Mouse (Mus musculus) heart, embryonic 13.5 days (tissue): ENCODE data around the gene Fbxo28. TPM values are rescaled to one million over a fixed set of nuclear protein-coding genes. Genes with fewer than 3 reads are reported as not detected.
"Not testable (repeated sequence)": the region's sequence is repeated elsewhere in the genome, so short reads cannot be mapped to it uniquely, and the experiment has no call there.

Experiments
- ATAC-seq: fragments of 200-750 bp; cut with Nextera tagmentation; 2 replicates; pipeline ENCODE4 v1.8.0; 2017; ENCODE audit warnings: moderate TSS enrichment; ENCODE audit not compliant: insufficient number of reproducible peaks, low FRiP score, low TSS enrichment; ENCODE audit errors: extremely low read depth
- H3K27ac ChIP-seq: fragments of 300-500 bp; sonication (generic); replicated peaks from 2 replicates; pipeline ENCODE4 v1.5.1; 2015; ENCODE audit warnings: moderate library complexity, mild to moderate bottlenecking, inconsistent platforms
- H3K27me3 ChIP-seq: fragments of 300-500 bp; sonication (generic); replicated peaks from 2 replicates; pipeline ENCODE4 v1.6.1; 2015; ENCODE audit warnings: mild to moderate bottlenecking, inconsistent platforms
- H3K36me3 ChIP-seq: fragments of 300-500 bp; sonication (generic); 2 replicates; pipeline ENCODE4 v1.6.1; 2015; ENCODE audit warnings: mild to moderate bottlenecking, inconsistent platforms
- H3K4me1 ChIP-seq: fragments of 300-500 bp; sonication (generic); 2 replicates; pipeline ENCODE4 v1.6.1; 2015; ENCODE audit warnings: inconsistent platforms
- H3K4me2 ChIP-seq: fragments of 300-500 bp; sonication (generic); 2 replicates; pipeline ENCODE4 v1.6.1; 2015; ENCODE audit warnings: inconsistent platforms, mild to moderate bottlenecking, moderate library complexity
- H3K4me3 ChIP-seq: fragments of 300-500 bp; sonication (generic); 2 replicates; pipeline ENCODE4 v1.5.1; 2015; ENCODE audit warnings: moderate library complexity, mild to moderate bottlenecking, inconsistent platforms
- H3K9ac ChIP-seq: fragments of 300-500 bp; sonication (generic); 2 replicates; pipeline ENCODE4 v1.6.1; 2015; ENCODE audit warnings: inconsistent platforms, mild to moderate bottlenecking, moderate library complexity
- H3K9me3 ChIP-seq: fragments of 300-500 bp; sonication (generic); 2 replicates; pipeline ENCODE4 v1.6.1; 2016; ENCODE audit warnings: inconsistent platforms
- WGBS: fragments of 180-500 bp; shearing (Covaris S2); methylation state at CpG from one replicate; pipeline ENCODE4 v1.1.7; 2015; ENCODE audit warnings: mixed read lengths; 5-methylcytosine and 5-hydroxymethylcytosine counted together
- polyA plus RNA-seq: library from polyadenylated mRNA; unstranded; fragments of >200 nt; fragmentation: Nextera tagmentation; extraction: Ambion mirVana; gene quantifications from 2 replicates; pipeline ENCODE4 v1.2.1, GENCODE M21; 2015

Fbxo28 gene
- polyA plus RNA-seq, 1 experiment from 2014 or later, result 12.1 TPM

- Histone ChIP-seq H3K9me3 (0 out of 2 replicates have a peak, but pooled peaks cover 8% of the 10 kb centered on the region), H3K36me3 (peaks cover 34% of the 10 kb centered on the region), H3K4me1 (no peaks in the 10 kb centered on the region), H3K9ac (no peak overlapping the region), H3K27me3 (no peaks in the 10 kb centered on the region), H3K4me2 (no peak overlapping the region), H3K4me3 (no peak overlapping the region), H3K27ac (no peak overlapping the region)
- 91% methylated on average over 2 of the region's 2 CpGs for WGBS
- no peak for ATAC-seq
These were observed 31.1 kb downstream of the Fbxo28 start for GRCm38 (mm10) chr1:182310316-182310715.

GRCm38 (mm10) chr1:182309403-182309802 lies 32.0 kb downstream of the Fbxo28 start:
- H3K27ac ChIP-seq, result no peak overlapping the region
- no peak overlapping the region for H3K4me2 ChIP-seq
- 0 out of 2 replicates have a peak, but pooled peaks cover 8% of the 10 kb centered on the region for H3K9me3 ChIP-seq
- H3K36me3 ChIP-seq, result peaks cover 25% of the 10 kb centered on the region
- no peak overlapping the region for H3K4me3 ChIP-seq
- ATAC-seq, result no peak
- H3K4me1 ChIP-seq, result no peaks in the 10 kb centered on the region
- WGBS, result 69% methylated on average over 5 of the region's 5 CpGs
- no peaks in the 10 kb centered on the region for H3K27me3 ChIP-seq
- no peak overlapping the region for H3K9ac ChIP-seq

- Histone ChIP-seq H3K27ac (no peak overlapping the region), H3K4me3 (no peak overlapping the region), H3K4me1 (no peaks in the 10 kb centered on the region), H3K9ac (no peak overlapping the region), H3K4me2 (no peak overlapping the region), H3K36me3 (no peaks in the 10 kb centered on the region), H3K27me3 (no peaks in the 10 kb centered on the region), H3K9me3 (no peaks in the 10 kb centered on the region)
- ATAC-seq, result no peak
- 86% methylated on average over 5 of the region's 5 CpGs for whole genome bisulfite sequencing
These were observed 38.5 kb downstream of the Fbxo28 start for GRCm38 (mm10) chr1:182302916-182303315.

GRCm38 (mm10) chr1:182302176-182302870 lies 39.1 kb downstream of the Fbxo28 start:
- 70% methylated on average over 6 of the region's 6 CpGs for WGBS
- Histone ChIP-seq H3K9ac (no peak overlapping the region), H3K4me3 (no peak overlapping the region), H3K9me3 (no peaks in the 10 kb centered on the region), H3K36me3 (no peaks in the 10 kb centered on the region), H3K4me2 (no peak overlapping the region), H3K4me1 (no peaks in the 10 kb centered on the region), H3K27ac (no peak overlapping the region), H3K27me3 (no peaks in the 10 kb centered on the region)
- ATAC-seq, result no peak

GRCm38 (mm10) chr1:182297821-182298220 lies 43.6 kb downstream of the Fbxo28 start:
- ATAC-seq, result no peak
- Histone ChIP-seq H3K36me3 (no peaks in the 10 kb centered on the region), H3K9me3 (no peaks in the 10 kb centered on the region; the same call in 1 of the 2 replicates), H3K4me3 (no peak overlapping the region), H3K27me3 (no peaks in the 10 kb centered on the region), H3K4me1 (no peaks in the 10 kb centered on the region), H3K9ac (no peak overlapping the region), H3K4me2 (no peak overlapping the region), H3K27ac (no peak overlapping the region)
- WGBS, result 89% methylated on average over 5 of the region's 5 CpGs

- Histone ChIP-seq H3K9ac (no peak overlapping the region), H3K9me3 (no peaks in the 10 kb centered on the region; the same call in 1 of the 2 replicates), H3K27me3 (no peaks in the 10 kb centered on the region), H3K36me3 (no peaks in the 10 kb centered on the region), H3K27ac (no peak overlapping the region), H3K4me1 (peaks cover 2% of the 10 kb centered on the region), H3K4me3 (no peak overlapping the region), H3K4me2 (no peak overlapping the region)
- ATAC-seq, result no peak
- 87% methylated on average over 3 of the region's 3 CpGs for WGBS
These were observed 44.2 kb downstream of the Fbxo28 start for GRCm38 (mm10) chr1:182297246-182297645.

- peaks cover 6% of the 10 kb centered on the region for H3K4me1 ChIP-seq
- H3K4me2 ChIP-seq, result no peak overlapping the region
- no peak overlapping the region for H3K9ac ChIP-seq
- H3K27me3 ChIP-seq, result no peaks in the 10 kb centered on the region
- no peak for ATAC-seq
- H3K9me3 ChIP-seq, result no peaks in the 10 kb centered on the region; the same call in 1 of the 2 replicates
- no peaks in the 10 kb centered on the region for H3K36me3 ChIP-seq
- no peak overlapping the region for H3K27ac ChIP-seq
- 77% methylated on average over 6 of the region's 6 CpGs for WGBS
- H3K4me3 ChIP-seq, result no peak overlapping the region
These were observed 44.6 kb downstream of the Fbxo28 start for GRCm38 (mm10) chr1:182296816-182297215.

- H3K27ac ChIP-seq, result no peak overlapping the region
- no peak overlapping the region for H3K9ac ChIP-seq
- 79% methylated on average over 6 of the region's 6 CpGs for WGBS
- no peaks in the 10 kb centered on the region; the same call in 1 of the 2 replicates for H3K9me3 ChIP-seq
- no peaks in the 10 kb centered on the region for H3K36me3 ChIP-seq
- no peaks in the 10 kb centered on the region for H3K27me3 ChIP-seq
- no peak for ATAC-seq
- no peak overlapping the region for H3K4me3 ChIP-seq
- peaks cover 6% of the 10 kb centered on the region for H3K4me1 ChIP-seq
- H3K4me2 ChIP-seq, result no peak overlapping the region
These were observed 45.3 kb downstream of the Fbxo28 start for GRCm38 (mm10) chr1:182296141-182296540.

GRCm38 (mm10) chr1:182292291-182292690 lies 49.1 kb downstream of the Fbxo28 start:
- Histone ChIP-seq H3K27me3 (no peaks in the 10 kb centered on the region; the same call in 1 of the 2 replicates), H3K4me2 (no peak overlapping the region), H3K4me1 (peaks cover 9% of the 10 kb centered on the region), H3K4me3 (no peak overlapping the region), H3K9ac (no peak overlapping the region), H3K36me3 (no peaks in the 10 kb centered on the region), H3K27ac (no peak overlapping the region), H3K9me3 (no peaks in the 10 kb centered on the region; the same call in 1 of the 2 replicates)
- ATAC-seq, result no peak
- 44% methylated on average over 4 of the region's 4 CpGs for WGBS

- not testable (repeated sequence) for H3K9ac ChIP-seq, H3K27me3 ChIP-seq, H3K9me3 ChIP-seq, H3K36me3 ChIP-seq, H3K4me2 ChIP-seq, ATAC-seq, H3K27ac ChIP-seq, H3K4me3 ChIP-seq, H3K4me1 ChIP-seq
- 90% methylated on average over 3 of the region's 3 CpGs for WGBS
These were observed 50.7 kb downstream of the Fbxo28 start for GRCm38 (mm10) chr1:182290741-182291140.

GRCm38 (mm10) chr1:182289781-182290180 lies 51.6 kb downstream of the Fbxo28 start:
- Histone ChIP-seq H3K9ac (no peak overlapping the region), H3K36me3 (no peaks in the 10 kb centered on the region), H3K4me3 (no peak overlapping the region), H3K9me3 (no peaks in the 10 kb centered on the region; the same call in 1 of the 2 replicates), H3K27ac (no peak overlapping the region), H3K4me2 (no peak overlapping the region), H3K4me1 (peaks cover 9% of the 10 kb centered on the region), H3K27me3 (no peaks in the 10 kb centered on the region; the same call in 1 of the 2 replicates)
- 59% methylated on average over 2 of the region's 2 CpGs for WGBS
- no peak for ATAC-seq

GRCm38 (mm10) chr1:182288601-182289000 lies 52.8 kb downstream of the Fbxo28 start:
- Histone ChIP-seq H3K4me3 (no peak overlapping the region), H3K4me2 (no peak overlapping the region), H3K27me3 (peaks cover 4% of the 10 kb centered on the region; the same call in 1 of the 2 replicates), H3K9me3 (no peaks in the 10 kb centered on the region), H3K4me1 (peaks cover 9% of the 10 kb centered on the region), H3K36me3 (no peaks in the 10 kb centered on the region), H3K9ac (no peak overlapping the region), H3K27ac (no peak overlapping the region)
- WGBS, result 58% methylated on average over 2 of the region's 2 CpGs
- no peak for ATAC-seq
